Mouse (Mus musculus): ENCODE measurements around the gene Tfam.

Tfam gene

GRCm38 (mm10) chr10:71225894-71226293 is 12.2 kb downstream of the Tfam start:
- in situ Hi-C loops (cut with MboI; ENCODE audit: low sequenced_read_pairs) = no loop called here

DNA sequence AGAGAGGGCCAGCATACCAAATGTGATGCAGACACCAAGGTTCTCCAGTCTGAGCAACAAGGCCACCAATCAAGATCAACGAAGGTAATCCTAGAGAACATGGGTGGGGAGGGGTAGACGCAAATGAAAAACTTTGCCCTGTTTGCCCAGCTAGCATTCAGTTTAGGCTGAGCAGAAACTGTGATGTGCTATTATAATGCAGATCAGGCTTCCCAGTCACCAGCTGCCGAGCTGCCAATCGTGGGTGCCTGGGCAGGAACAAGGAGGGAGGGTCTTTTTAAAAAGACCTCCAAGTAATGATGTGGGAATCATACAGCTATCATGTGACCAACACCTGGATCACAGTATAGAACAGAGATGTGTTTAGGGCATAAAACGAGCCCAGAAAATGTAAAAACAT is 15.0 kb downstream of the Tfam start:
- in situ Hi-C loops (cut with MboI; ENCODE audit: low sequenced_read_pairs) = loop anchor here (25.0 kb wide), 1 partner anchor 911 kb away; no protein-coding TSS in a partner anchor

- in situ Hi-C loops (cut with MboI; ENCODE audit: low sequenced_read_pairs) = loop anchor here (25.0 kb wide), 1 partner anchor 910 kb away; no protein-coding TSS in a partner anchor
These were observed 15.4 kb downstream of the Tfam start for GRCm38 (mm10) chr10:71222639-71223038.

- in situ Hi-C loops (cut with MboI; ENCODE audit: low sequenced_read_pairs) = loop anchor here (25.0 kb wide), 1 partner anchor 906 kb away; no protein-coding TSS in a partner anchor
These were observed 19.7 kb downstream of the Tfam start for GRCm38 (mm10) chr10:71218228-71218892.

DNA sequence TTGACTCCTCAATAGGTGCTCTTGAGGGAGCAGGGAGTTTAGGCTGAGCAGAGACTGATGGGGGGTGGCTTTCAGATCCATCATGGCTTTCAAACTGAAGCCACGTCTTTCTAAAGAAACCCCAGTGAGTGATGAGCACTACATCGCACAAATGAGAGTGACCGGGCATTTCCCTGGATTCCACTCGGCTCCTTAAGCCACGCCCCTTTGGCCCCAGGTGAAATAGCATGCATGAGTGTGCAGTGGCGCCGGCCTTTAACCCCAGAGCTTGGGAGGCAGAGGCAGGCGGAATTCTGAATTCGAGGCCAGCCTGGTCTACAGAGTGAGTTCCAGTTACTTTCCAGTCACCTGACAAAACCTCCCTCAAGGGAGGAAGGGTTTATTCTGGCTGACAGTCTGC is 22.1 kb downstream of the Tfam start:
- in situ Hi-C loops (cut with MboI; ENCODE audit: low sequenced_read_pairs) = loop anchor here (25.0 kb wide), 1 partner anchor 904 kb away; no protein-coding TSS in a partner anchor

GRCm38 (mm10) chr10:71201512-71201911 is 36.6 kb downstream of the Tfam start:
- in situ Hi-C loops (cut with MboI; ENCODE audit: low sequenced_read_pairs) = loop anchor here (25.0 kb wide), 1 partner anchor 889 kb away; no protein-coding TSS in a partner anchor

- in situ Hi-C loops (cut with MboI; ENCODE audit: low sequenced_read_pairs) = loop anchor here (25.0 kb wide), 1 partner anchor 889 kb away; no protein-coding TSS in a partner anchor
These were observed 37.1 kb downstream of the Tfam start for GRCm38 (mm10) chr10:71200964-71201363.

- in situ Hi-C loops (cut with MboI; ENCODE audit: low sequenced_read_pairs) = no loop called here
These were observed 39.4 kb downstream of the Tfam start for GRCm38 (mm10) chr10:71198676-71199075.

DNA sequence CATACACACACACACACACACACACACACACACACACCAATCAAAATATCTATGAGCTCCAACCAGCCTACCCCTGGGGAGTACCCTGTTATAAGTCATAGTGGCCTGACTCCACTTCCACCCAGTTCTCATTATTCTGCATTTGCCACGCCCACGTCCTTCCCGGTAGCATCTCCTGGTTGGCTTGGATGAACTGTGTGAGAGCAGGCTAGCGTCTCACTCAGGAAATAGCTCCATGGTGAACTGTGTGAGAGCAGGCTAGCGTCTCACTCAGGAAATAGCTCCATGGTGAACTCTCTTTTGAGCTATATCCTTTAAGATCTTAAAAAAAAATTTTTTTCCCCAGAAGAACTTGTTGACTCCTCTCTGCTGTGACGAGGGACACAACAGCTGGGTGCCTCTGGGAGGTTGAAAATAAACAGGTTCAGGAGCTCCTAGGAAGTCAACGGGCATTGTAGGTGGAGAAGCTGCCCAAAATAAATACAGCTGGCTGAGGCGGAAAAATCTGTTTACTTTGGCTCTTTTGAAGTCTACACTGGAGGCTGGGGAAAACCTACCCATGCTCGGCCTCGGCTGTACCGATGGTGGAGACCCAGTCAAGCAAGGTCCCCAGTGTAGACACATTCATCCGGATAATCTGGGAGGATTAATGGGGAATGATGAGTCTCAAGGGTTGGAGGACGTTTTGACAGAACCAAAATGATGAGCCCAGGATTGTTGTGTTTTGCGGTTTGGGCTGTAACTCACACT is 40.9 kb downstream of the Tfam start:
- in situ Hi-C loops (cut with MboI; ENCODE audit: low sequenced_read_pairs) = no loop called here

- in situ Hi-C loops (cut with MboI; ENCODE audit: low sequenced_read_pairs) = no loop called here
These were observed 42.6 kb downstream of the Tfam start for GRCm38 (mm10) chr10:71195501-71195900.

- in situ Hi-C loops (cut with MboI; ENCODE audit: low sequenced_read_pairs) = no loop called here
These were observed 43.4 kb downstream of the Tfam start for GRCm38 (mm10) chr10:71194713-71195112.

- in situ Hi-C loops (cut with MboI; ENCODE audit: low sequenced_read_pairs) = no loop called here
These were observed 44.8 kb downstream of the Tfam start for GRCm38 (mm10) chr10:71193319-71193718.

DNA sequence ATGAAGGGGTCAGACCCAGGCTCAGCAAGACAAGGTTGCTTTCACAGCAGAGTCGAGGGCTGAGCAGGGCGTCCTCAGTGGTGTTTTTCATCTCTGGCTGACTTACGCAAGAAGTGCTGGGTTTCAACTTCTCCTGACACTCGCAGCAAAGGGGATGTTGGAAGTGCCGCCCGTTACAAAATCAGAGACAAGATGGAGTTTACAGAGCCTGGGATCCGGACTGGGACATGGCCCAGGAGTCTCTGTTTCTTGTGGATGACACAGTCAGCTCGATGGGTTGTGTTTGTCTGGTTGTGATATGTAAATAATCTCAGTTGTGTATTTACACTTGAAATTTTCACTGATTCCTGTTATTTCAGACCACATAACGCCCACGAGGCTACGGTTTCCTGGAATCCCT is 45.2 kb downstream of the Tfam start:
- in situ Hi-C loops (cut with MboI; ENCODE audit: low sequenced_read_pairs) = no loop called here

GRCm38 (mm10) chr10:71188681-71189080 is 49.4 kb downstream of the Tfam start:
- in situ Hi-C loops (cut with MboI; ENCODE audit: low sequenced_read_pairs) = no loop called here

GRCm38 (mm10) chr10:71185059-71185458 is 53.0 kb downstream of the Tfam start:
- in situ Hi-C loops (cut with MboI; ENCODE audit: low sequenced_read_pairs) = no loop called here

GRCm38 (mm10) chr10:71183339-71184031 is 54.6 kb downstream of the Tfam start:
- in situ Hi-C loops (cut with MboI; ENCODE audit: low sequenced_read_pairs) = no loop called here

- in situ Hi-C loops (cut with MboI; ENCODE audit: low sequenced_read_pairs) = no loop called here
These were observed 56.1 kb downstream of the Tfam start for GRCm38 (mm10) chr10:71181931-71182330.

- in situ Hi-C loops (cut with MboI; ENCODE audit: low sequenced_read_pairs) = no loop called here
These were observed 57.0 kb downstream of the Tfam start for GRCm38 (mm10) chr10:71181091-71181490.

GRCm38 (mm10) chr10:71180057-71180456 is 58.0 kb downstream of the Tfam start:
- in situ Hi-C loops (cut with MboI; ENCODE audit: low sequenced_read_pairs) = no loop called here

- in situ Hi-C loops (cut with MboI; ENCODE audit: low sequenced_read_pairs) = no loop called here
These were observed 60.9 kb downstream of the Tfam start for GRCm38 (mm10) chr10:71177201-71177600.

DNA sequence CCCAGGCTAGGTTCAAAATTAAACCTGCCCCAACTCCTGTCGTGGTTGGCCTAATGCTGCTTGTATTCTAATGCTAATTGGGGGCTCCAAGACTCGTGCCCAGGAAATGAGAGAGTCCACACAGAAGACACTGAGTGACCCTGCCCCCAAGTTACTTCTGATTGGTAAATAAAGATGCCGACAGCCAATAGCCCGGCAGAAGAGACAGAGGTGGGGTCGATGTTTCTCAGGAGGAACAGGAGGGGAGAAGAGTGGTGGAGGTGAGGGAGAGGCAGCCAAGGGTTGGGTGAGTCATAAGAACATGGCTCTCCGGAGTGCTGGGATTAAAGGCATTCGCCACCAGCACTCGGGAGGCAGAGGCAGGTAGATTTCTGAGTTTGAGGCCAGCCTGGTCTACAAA is 61.7 kb downstream of the Tfam start:
- in situ Hi-C loops (cut with MboI; ENCODE audit: low sequenced_read_pairs) = no loop called here

All from CH12F3 (cell line).